In genomic region chr11:61564566-61564965, GRCm38 (mm10) we compare ENCODE assay signal across 7 mouse cellular contexts. TPM values are rescaled to one million over a fixed set of nuclear protein-coding genes. Genes with fewer than 3 reads are reported as not detected.
DNase-seq lines count a peak whose midpoint lies in the region; ATAC-seq and TF ChIP-seq lines count a peak whose summit lies in the region.

No protein-coding gene starts in this region.

- H3K27ac ChIP-seq in limb, embryonic 14.5 days (replicated peaks; ENCODE audit: low read depth, low read length) = no peak overlapping the region
- no peak overlapping the region for H3K27ac ChIP-seq in limb, embryonic 10.5 days

- H3K27me3 ChIP-seq in limb, embryonic 14.5 days (ENCODE audit: control insufficient read depth, insufficient read depth, low read length) = no peaks in the 10 kb centered on the region
- H3K27me3 ChIP-seq in limb, embryonic 10.5 days (ENCODE audit: low read depth, poor library complexity, severe bottlenecking) = no peaks in the 10 kb centered on the region

- no peaks in the 10 kb centered on the region for H3K36me3 ChIP-seq in limb, embryonic 14.5 days (ENCODE audit: control insufficient read depth, insufficient read depth, low read length)
- 0 out of 2 replicates have a peak, but pooled peaks cover 3% of the 10 kb centered on the region for H3K36me3 ChIP-seq in limb, embryonic 10.5 days

- no peak overlapping the region for H3K4me3 ChIP-seq in limb, embryonic 14.5 days (replicated peaks; ENCODE audit: low read length)
- H3K4me3 ChIP-seq in limb, embryonic 10.5 days = no peak overlapping the region

- TF ChIP-seq POLR2A in limb, embryonic 14.5 days (IDR thresholded peaks at IDR 0.05; ENCODE audit: borderline replicate concordance, extremely low read depth, insufficient read depth, insufficient read length) = no peak

- no peak for ATAC-seq in limb, embryonic 14.5 days (ENCODE audit: low FRiP score, low read depth)

- no peaks in the 10 kb centered on the region for H3K9me3 ChIP-seq in limb, embryonic 14.5 days (ENCODE audit: control insufficient read depth, low read length)
- no peaks in the 10 kb centered on the region for H3K9me3 ChIP-seq in limb, embryonic 10.5 days (replicated peaks)

- peak; percentile 30 for DNase-seq in limb, embryonic 14.5 days (ENCODE audit: low spot score)
- no peak for DNase-seq in limb, embryonic 10.5 days (ENCODE audit: low spot score)
- DNase-seq in adrenal gland, postnatal 14 days = peak; percentile 78
- DNase-seq in cerebellum, postnatal 36 days = peak; percentile 81 to 82
- DNase-seq in kidney, postnatal 36 days = peak; percentile 67 to 78
- no peak for DNase-seq in c-Kit-positive CD71-positive TER-119-positive erythroid progenitor cells, embryonic 14.5 days (ENCODE audit: low spot score)
- DNase-seq in spleen, adult 12 weeks (ENCODE audit: low spot score) = no peak

- peaks cover 23% of the 10 kb centered on the region for H3K4me1 ChIP-seq in limb, embryonic 14.5 days (ENCODE audit: control insufficient read depth, insufficient read depth, low read length)
- no peaks in the 10 kb centered on the region for H3K4me1 ChIP-seq in limb, embryonic 10.5 days

- H3K4me2 ChIP-seq in limb, embryonic 14.5 days (replicated peaks; ENCODE audit: low read depth, low read length, severe bottlenecking) = no peak overlapping the region

- no peak overlapping the region for H3K9ac ChIP-seq in limb, embryonic 14.5 days (ENCODE audit: low read depth, low read length, severe bottlenecking)

- 74% methylated on average over 2 of the region's 2 CpGs for WGBS in limb, embryonic 14.5 days
- 93% methylated on average over 2 of the region's 2 CpGs for WGBS in limb, embryonic 10.5 days

RNA-seq across cellular contexts. Expression of gene Epn2, which starts 14.9 kb away (rescaled TPM):
- polyA plus RNA-seq in limb, embryonic 14.5 days (2012; rRNA removed) = 35.1 and 40.6 TPM in 2 replicates
- 31.1 and 39.8 TPM in 2 replicates for polyA plus RNA-seq in limb, embryonic 14.5 days (2014; fragmentation: Nextera tagmentation; extraction: Ambion mirVana)
- polyA plus RNA-seq in limb, embryonic 10.5 days (2016; fragmentation: Nextera tagmentation; extraction: Ambion mirVana) = 20.3 and 24.1 TPM in 2 replicates
- 35.2 and 38.7 TPM in 2 replicates for total RNA-seq in adrenal gland, postnatal 14 days (2021)

RNA-seq across cellular contexts. Expression of gene B9d1, which starts 59.6 kb away (rescaled TPM):
- 37.2 and 41.7 TPM in 2 replicates for polyA plus RNA-seq in limb, embryonic 14.5 days (2012; rRNA removed)
- 28.2 and 35.5 TPM in 2 replicates for polyA plus RNA-seq in limb, embryonic 14.5 days (2014; fragmentation: Nextera tagmentation; extraction: Ambion mirVana)
- 45.3 and 46.7 TPM in 2 replicates for polyA plus RNA-seq in limb, embryonic 10.5 days (2016; fragmentation: Nextera tagmentation; extraction: Ambion mirVana)
- 15.3 and 16.0 TPM in 2 replicates for total RNA-seq in adrenal gland, postnatal 14 days (2021)

Comparison
In these comparisons a context has a peak if more than half of its experiments do, and no peak if none do; other contexts are left out.
1. DNase-seq: peak in limb, embryonic 14.5 days (single experiment), adrenal gland, postnatal 14 days (single experiment), cerebellum, postnatal 36 days (2 of 2) and kidney, postnatal 36 days (2 of 2); none in limb, embryonic 10.5 days (single experiment), c-Kit-positive CD71-positive TER-119-positive erythroid progenitor cells, embryonic 14.5 days (single experiment) and spleen, adult 12 weeks (single experiment).